Mouse (Mus musculus) brain, embryonic 18.5 days (tissue): ENCODE results near the gene Gm20481.
"Not testable (repeated sequence)": the region's sequence is repeated elsewhere in the genome, so short reads cannot be mapped to it uniquely, and the experiment has no call there.

Source experiments
- DNase-seq: peaks from one replicate; pipeline ENCODE4 v3.0.0-alpha.2; 2012; ENCODE audit warnings: low read depth, low spot score

Gene Gm20481

DNA sequence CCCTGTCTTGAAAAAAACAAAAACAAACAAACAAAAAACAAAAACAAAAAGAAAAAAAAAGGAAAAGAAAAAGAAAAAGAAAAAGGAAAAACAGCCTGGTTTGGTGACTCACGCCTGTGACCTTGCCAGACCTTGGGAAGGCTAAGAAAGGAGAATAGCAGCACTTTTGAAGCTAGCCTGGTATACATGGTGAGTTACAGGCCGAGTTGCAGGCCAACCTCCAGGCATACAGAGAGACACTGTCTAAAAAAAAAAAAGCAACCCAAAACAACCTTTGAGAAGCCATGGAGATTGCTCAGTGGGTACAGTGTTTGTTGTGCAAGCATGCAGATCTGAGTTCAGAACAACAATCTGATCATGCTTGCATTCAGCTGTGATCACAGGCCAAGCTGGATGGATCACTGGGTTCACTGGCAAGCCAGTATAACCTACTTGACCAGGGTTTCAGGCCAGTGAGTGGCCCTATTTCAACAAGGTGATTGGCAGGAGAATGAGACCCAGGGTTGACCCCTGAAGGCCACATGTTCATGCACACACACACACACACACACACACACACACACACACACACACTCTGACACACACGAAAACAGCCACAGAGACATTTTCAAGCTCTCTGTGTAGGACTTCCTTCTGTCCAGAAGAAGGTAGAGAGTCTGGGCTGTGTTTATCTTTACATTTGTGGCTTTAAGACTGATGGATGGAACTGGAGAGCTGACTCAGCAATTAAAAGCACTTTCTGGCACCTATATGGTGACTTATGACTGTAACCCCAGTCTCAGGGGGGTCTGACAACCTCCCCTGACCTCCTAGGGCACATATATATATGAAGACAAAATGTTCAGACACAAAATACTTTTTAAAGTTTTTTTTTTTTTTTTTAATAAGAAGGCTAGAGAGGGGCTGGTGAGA lies 6.1 kb downstream of the Gm20481 start:
- no peak for DNase-seq

DNA sequence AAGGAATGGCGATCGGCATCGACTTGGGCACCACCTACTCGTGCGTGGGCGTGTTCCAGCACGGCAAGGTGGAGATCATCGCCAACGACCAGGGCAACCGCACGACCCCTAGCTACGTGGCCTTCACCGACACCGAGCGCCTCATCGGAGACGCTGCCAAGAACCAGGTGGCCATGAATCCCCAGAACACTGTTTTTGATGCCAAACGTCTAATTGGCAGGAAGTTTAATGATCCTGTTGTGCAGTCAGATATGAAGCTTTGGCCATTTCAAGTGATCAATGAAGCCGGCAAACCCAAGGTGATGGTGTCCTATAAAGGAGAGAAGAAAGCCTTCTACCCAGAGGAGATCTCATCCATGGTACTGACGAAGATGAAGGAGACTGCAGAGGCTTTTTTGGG lies 7.3 kb downstream of the Gm20481 start:
- DNase-seq = no peak

DNA sequence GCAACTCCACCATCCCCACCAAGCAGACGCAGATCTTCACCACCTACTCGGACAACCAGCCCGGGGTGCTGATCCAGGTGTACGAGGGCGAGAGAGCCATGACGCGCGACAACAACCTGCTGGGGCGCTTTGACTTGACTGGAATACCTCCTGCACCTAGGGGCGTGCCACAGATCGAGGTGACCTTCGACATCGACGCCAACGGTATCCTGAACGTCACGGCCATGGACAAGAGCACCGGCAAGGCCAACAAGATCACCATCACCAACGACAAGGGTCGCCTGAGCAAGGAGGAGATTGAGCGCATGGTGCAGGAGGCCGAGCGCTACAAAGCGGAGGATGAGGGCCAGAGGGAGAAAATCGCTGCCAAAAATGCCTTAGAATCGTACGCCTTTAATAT lies 8.5 kb downstream of the Gm20481 start:
- no peak for DNase-seq

DNA sequence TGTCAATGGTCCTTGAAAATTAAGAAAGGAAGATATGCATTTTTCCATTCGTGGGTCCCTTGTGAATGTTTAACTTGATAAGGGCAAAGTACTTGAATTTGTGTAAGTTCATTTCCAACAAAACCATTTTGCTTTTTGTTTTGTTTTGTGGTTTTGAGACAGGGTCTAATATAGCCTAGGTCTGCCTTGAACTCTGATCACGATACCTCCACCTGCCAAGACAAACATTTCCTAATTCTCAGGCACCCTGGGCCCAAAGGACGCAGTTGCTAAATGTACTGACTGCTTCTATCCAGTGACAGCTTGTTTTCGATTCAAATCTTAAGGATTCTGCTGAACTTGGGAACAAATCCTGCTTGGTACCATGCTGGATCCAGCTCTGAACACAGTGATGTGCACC lies 9.9 kb downstream of the Gm20481 start:
- no peak for DNase-seq

DNA sequence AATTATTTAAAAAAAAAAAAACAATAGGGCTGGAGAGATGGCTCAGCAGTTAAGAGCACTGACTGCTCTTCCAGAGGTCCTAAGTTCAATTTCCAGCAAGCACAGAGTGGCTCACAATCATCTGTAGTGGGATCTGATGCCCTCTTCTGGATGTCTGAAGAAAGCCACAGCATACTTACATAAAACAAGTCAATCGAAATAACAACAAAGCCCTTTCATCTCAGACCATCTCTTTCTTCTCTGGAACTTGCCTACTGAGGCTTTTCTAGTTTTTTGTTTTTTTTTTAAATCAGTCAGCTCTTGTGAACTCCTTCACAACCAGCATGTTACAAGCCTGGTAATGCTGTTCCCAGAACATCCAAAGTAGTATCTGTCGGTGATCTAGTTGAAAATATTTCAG lies 10.9 kb downstream of the Gm20481 start:
- DNase-seq = no peak

DNA sequence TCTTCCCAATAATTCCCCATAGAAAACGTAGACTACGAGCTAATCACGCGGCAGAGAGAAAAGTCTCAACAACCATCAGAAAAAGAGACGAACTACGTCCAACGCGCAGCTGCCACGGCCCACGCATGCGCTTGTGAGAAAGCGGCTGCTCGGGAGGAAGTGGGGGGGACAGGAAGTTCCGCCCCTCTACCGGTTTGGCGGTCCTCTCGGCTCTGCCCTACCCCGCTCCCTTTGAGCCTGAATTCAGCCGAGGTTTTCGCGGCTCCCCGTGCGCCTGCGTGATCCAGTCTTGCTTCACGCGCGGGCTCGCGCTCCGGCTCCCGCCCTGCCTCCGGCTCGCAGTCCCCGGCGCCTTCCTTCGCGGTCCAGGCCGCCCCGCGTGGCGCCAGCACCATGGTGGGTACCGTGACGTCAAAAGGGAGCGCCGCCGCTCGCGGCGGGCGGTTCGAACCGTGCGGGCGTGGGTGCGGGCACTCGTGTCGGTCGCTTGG lies 12.0 kb downstream of the Gm20481 start, which contains the start of gene Lsm2:
Gene Lsm2, plus strand, starts transcription at position 173 of the 491 bp plus-strand sequence.
- peak; percentile 90 for DNase-seq

DNA sequence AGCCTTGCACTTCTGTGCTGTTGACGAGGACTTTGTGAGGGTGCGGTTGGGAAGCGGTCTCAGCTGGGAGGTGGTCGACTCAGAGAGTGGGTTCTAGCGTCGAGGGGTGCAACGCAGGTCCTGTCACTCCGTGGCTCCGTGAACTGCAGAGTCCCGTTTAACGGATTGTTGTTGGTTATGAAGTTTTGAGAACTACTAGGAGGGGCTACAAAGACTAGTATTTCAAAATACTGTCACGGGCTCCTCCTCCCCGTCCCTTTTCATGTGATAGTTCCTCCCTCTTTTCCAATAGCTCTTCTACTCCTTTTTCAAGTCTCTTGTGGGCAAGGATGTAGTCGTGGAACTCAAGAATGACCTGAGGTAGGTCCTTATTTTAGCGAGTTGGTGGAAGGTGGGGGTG lies 12.6 kb downstream of the Gm20481 start:
- DNase-seq = no peak

DNA sequence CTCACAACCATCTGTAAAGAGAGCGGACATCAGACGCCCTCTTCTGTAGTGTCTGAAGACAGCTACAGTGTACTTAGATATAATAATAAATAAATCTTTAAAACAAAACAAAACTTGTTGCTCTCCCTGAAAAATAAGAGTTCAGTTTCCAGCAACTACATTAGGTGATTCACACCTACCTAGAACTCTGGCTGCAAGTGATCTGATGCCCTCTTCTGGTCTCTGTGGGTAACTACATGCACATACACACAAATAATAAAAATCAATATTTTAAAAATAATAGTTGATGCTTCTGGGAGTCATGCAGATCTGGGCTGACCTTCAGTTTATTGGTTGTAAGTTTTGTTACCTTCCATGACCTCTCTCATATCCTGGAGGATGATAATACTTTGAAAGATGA lies 14.5 kb downstream of the Gm20481 start:
- no peak for DNase-seq

DNA sequence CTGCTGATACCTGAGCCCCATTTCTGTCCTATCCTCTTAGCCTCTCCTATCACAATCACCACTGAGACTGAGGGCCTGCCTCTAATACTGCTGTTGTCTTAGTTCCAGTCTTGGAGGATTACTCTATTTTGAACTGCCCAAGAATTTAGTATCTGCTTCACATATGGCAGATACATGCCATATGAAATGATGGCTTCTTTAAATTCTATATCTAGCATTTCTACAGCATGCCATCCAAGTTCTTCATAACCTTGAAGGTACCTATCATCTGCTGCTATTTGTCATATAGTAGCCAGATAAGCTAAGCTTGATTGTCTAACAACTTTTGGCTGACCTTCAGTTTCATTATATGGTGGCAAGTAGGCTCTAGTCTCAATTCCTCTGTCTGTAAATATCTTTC lies 25.0 kb downstream of the Gm20481 start:
- DNase-seq = no peak

DNA sequence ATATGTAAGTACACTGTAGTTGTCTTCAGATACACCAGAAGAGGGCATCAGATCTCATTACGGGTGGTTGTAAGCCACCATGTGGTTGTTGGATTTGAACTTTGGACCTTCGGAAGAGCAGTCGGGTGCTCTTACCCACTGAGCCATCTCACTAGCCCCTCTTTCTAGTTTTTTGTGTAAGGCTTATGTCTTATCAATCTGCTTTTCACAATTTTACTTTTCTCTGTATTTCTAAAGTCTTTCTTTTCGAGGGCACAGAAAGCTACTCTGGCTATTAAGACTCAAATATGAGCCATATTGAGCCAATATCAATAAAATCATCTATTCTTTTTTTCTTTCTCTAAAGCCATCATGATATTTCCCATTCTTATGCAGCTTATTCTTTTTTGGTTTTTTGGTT lies 25.5 kb downstream of the Gm20481 start:
- not testable (repeated sequence) for DNase-seq

DNA sequence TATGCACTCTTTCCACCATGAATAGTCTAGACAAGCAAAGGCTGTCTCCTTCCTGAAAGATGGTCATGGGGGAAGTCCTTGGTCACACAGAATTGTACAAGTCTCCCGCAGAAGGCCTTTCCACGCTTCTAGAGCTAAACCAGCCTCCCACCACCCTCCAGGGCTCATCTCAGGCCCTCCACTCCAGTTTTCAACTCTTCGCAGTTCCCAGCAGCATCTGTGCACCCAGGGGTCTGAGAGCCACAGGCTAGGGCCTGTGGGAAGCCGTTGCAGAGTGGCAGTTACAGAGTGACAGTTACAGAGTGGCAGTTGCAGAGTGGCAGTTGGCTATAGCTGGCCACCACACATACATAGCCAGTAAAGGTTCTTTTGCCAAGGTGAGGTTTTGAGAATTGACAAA lies 26.2 kb downstream of the Gm20481 start:
- not testable (repeated sequence) for DNase-seq

DNA sequence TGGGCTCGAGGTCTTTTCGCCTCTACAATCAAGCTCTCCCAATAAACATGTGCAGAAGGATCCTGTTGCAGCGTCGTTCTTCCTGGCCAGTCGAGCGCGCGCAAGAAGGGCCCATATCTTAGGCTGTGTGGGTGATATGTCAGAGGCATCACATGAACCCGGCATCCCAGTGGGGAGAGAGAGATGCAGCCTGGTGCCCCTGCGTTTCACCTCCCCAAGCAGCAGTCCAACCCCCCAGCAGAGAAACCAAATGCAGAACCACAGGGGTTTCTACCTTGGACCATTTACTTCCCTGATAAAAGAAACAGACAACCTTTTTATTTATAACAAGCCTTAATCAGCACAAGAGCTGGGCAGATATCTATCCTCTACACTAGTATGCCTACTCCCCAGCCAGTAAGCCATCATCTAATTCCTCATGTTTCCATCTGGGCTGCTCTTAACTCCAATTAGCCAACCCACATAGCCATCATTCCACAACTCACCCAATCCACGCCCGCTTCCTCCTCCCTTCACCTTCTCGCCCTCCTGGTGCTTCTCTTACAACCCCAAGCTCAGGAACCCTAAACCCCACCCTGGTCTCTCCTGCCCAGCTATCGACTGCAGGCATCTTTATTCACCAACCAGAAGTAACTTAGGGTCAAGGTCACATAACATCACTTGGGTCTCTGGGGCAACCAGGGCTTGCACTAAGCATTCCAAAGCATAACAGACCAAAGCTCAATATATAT lies 26.9 kb downstream of the Gm20481 start:
- no peak for DNase-seq

DNA sequence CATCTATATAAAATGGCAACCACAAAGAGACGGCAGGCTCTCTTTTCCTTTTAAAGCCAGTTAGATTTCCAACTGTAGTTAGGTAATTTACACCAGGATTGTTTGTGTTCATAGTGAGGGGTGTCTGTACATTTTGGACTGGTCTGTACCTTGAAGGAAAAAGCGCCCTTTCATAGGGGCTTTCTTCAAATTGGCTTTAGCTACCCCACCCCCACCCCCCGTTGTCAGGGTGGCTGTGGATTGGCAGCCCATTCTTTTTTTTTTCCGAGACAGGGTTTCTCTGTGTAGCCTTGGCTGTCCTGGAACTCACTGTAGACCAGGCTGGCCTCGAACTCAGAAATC lies 27.4 kb downstream of the Gm20481 start:
- DNase-seq = no peak

DNA sequence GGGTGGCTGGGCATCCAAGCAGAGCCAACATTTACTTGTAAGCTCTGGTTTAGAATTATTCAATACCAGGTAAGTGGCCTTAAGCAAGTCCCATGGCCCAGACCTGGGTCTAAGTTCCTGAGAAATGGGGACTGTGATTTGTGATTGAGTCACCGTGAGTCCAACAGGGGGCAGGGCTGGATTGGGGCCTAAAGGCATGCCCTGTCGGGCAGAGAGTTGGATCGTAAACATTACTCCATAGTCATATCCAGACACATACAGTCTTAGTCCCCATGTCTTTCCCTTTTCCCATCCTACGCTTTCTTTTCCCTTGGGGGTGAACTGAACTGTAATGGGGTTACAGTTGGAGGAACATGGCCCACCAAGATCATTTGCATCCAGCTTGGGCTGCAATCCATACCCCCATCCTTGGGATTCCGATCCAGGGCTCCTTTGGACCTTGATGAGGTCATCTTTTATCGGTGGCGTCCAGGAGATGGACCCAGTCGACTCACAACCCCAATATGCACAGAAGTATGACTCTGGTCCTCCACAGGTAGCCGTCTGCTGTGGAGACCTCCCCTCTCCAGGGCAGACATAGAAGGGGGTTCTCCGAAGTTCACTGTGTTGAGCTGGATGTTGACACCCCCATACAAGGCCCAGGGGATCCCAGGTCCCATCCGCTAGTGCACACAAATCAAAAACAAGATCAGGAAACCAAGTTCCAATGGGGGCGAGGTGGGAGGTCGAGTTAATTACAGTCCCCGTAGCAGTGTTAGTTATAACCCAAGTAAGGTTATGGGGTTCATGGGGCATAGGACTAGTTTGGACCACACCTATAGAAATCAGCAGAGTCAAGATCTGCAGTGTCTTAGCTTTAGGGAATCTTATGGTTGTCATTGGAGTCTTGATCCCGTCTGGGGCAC lies 29.1 kb downstream of the Gm20481 start:
- DNase-seq = no peak

DNA sequence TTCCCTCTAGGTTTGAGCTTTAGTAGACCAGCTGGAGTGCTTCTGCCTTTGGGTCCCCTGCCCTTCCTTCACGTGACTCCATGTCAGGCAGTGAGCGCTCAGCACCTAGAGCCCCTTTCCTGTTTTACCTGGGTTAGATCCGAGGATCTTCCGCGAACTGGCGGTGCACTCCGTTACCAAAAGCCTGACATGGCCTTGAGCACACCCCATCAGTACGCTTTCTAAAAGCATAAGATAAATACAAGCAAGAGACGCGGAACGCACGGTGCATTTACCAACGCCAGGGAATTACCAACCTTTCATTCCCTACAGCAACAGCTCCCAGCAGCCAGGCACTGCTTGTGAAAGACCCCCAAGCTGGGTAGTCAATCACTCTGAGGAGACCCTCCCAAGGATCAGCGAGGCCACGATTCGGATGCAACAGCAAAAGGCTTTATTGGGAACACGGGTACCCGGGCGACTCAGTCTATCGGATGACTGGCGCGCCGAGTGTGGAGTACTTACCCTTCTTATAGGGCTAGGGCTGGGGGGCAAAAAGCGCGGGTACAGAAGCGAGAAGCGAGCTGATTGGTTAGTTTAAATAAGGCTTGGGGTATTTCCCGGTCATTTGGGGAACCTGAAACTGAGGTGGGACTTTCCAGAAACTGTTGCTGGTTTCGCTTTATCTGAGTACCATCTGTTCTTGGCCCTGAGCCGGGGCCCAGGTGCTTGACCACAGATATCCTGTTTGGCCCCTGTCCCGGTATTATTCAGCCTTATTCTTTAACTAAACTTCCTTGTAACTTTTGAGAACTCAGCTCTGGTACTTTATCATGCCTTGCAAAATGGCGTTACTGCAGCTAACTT lies 30.4 kb downstream of the Gm20481 start:
- not testable (repeated sequence) for DNase-seq

DNA sequence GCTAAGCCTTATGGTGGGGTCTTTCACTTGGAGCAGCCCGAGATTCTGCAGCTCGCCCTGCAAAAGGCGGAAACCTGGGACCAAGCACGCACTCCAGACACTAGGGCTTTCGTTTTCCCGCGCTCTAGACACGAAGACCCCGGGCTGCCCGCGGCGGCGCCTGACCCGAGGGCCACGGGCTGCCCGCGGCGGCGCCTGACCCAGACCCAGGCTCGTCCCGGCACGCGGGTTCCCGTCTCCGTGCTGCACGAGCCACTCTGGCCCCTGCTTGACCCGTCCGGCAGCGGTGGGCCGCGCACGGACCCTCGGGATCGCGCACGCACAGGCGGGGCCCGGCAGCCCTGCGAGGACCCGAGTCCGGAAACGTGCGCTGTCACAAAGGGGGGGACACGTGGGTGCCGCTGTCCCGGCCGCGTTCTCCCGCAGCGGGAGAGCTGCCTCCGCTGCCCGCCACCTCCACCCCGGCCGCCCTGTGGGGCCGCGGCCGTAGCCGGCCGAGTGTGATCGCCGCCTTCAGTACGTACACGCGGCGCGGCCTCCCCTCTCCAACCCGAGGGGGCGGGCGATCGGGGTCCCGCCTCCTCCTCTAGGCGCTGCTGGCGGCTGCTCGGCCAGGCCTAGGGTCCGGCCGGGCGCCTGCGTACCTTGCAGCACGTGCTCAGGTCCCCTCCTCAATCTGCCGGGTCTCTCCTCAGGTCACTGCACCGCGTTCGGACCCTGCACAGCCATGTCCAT lies 31.2 kb downstream of the Gm20481 start, which contains the start of gene Vars:
Gene Vars, plus strand, starts transcription at position 271 of the 735 bp plus-strand sequence.
- peak; percentile 60 for DNase-seq

DNA sequence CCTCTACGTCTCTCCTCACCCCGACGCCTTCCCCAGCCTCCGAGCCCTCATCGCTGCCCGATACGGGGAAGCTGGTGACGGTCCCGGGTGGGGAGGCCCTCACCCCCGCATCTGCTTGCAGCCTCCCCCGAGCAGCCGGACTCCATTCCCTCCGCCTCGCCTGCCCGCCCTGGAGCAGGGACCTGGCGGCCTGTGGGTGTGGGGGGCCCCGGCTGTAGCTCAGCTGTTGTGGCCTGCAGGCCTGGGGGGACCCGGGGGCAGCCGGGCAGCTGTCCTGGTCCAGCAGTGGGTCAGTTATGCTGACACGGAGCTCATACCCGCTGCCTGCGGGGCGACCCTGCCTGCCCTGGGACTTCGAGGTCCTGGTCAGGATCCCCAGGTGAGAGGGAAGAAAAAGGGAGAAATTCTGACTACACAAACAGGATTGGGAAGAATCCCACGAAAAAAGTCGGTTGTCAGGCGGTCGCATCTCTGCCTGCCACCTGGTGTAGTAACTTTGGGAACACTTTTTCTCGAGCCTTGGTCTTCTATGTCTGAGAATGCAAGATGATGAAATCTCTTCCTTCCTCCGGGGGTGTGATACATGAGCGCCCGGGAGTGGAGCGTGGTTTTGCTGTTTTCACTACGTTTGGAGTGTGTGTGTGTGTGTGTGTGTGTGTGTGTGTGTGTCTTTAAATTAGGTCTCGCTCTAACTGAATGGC lies 31.9 kb downstream of the Gm20481 start:
- no peak for DNase-seq

DNA sequence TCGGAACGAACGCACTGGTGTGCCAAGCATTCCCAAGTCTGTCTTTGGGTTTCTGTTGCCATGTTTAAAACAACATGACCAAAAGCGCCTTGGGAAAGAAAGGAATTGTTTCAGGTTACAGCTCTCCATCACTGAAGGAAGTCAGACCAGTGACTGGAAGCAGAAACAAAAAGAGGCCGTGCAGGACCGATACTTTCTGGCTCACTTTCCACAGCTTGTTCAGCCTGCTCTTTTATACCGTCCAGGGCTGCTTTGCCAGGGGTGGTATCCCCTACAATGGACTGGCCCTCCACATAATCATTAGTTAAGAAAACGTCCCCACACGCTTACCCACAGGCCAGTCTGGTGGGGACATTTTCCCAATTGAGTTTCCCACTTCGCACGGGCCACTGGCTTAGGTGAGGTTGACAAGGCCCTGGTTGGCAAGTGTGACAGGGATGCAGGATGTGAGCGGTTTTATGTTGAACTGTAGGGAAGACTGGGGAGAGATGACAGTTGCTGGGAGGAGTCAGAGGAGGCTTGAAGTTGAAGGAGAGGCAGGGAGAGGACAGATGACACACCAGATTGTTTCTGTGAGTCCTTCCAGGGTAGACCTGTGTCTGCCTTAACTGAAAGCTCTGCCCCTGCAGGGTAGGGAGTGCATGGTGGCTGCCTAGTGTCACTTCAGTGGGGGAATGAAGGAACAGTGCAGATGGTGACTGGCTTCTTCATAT lies 32.6 kb downstream of the Gm20481 start:
- DNase-seq = no peak
